Mouse (Mus musculus): Measurements from ENCODE around the gene Il21r. TPM values are rescaled to one million over a fixed set of nuclear protein-coding genes. Genes with fewer than 3 reads are reported as not detected.

The Il21r gene
- total RNA-seq, 2 experiments from 2014 or later: 1.2 to 1.4 TPM

- Histone ChIP-seq H3K4me3 (no peak overlapping the region), H3K27ac (no peak overlapping the region)
- intact Hi-C loops (cut with DNase I): no loop called here
- no peak for DNase-seq (ENCODE audit: extremely low spot score in 1 of 2, low spot score in 2 of 2)
- TF ChIP-seq CTCF (IDR thresholded peaks at IDR 0.05): no peak
Observed at GRCm38 (mm10) chr7:125577486-125578088, 25.6 kb upstream of the Il21r start.

GRCm38 (mm10) chr7:125578106-125578505, 25.1 kb upstream of the Il21r start:
- no peak for TF ChIP-seq CTCF (IDR thresholded peaks at IDR 0.05)
- intact Hi-C loops (cut with DNase I): no loop called here
- DNase-seq (ENCODE audit: extremely low spot score in 1 of 2, low spot score in 2 of 2): no peak
- no peak overlapping the region for H3K27ac ChIP-seq
- H3K4me3 ChIP-seq: no peak overlapping the region

DNA sequence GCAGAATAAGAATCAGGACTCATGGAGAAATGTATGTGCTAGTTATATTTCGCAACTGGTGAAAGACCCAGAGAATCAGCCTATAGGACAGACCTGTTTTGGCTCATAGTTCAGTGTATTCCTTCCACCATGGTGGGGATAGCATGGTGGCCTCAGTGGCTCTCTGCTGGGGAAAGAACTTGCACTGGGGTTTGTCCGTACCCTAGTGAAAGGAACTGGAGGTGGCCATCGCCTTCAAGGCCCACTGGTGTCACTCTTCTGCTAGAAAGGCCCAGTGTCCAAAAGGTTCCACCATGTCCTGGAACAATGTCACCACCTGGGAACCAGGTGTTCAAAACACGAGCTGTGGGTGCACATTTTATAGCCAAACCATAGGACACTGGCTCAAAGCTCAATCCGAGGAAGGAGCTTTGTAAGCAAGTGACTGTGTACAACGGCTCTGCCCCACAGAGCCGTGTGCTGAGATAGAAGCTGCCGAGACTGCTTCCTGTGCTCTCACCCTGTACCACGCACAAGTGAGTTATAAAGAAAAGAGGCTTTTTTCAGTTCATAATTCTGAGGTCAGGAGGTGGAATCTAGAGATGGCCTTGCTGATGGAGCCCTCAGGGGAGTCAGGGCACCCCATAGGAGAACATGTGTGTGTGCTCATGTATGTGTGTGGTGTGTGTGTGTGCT, 23.5 kb upstream of the Il21r start:
- no peak overlapping the region for H3K27ac ChIP-seq
- no peak for DNase-seq (ENCODE audit: extremely low spot score in 1 of 2, low spot score in 2 of 2)
- intact Hi-C loops (cut with DNase I): loop anchor here (5.0 kb wide), 1 partner anchor 58 kb away; no protein-coding TSS in a partner anchor
- TF ChIP-seq CTCF (IDR thresholded peaks at IDR 0.05): no peak
- H3K4me3 ChIP-seq: no peak overlapping the region

DNA sequence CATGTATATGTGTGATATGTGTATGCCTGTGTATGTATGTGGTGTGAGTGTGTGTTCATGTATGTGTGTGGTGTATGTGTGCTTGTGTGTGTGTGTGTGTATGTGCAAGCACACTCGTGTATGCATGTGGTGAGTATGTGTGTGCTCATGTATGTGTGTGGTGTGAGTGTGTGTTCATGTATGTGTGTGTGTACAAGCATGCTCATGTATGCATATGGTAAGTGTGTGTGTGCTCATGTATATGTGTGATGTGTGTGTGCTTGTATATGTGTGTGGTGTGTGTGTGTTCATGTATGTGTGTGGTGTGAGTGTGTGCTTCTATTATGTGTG, 23.0 kb upstream of the Il21r start:
- Histone ChIP-seq H3K4me3 (no peak overlapping the region), H3K27ac (no peak overlapping the region)
- no peak for TF ChIP-seq CTCF (IDR thresholded peaks at IDR 0.05)
- intact Hi-C loops (cut with DNase I): loop anchor here (5.0 kb wide), 1 partner anchor 57 kb away; no protein-coding TSS in a partner anchor
- no peak for DNase-seq (ENCODE audit: extremely low spot score in 1 of 2, low spot score in 2 of 2)

DNA sequence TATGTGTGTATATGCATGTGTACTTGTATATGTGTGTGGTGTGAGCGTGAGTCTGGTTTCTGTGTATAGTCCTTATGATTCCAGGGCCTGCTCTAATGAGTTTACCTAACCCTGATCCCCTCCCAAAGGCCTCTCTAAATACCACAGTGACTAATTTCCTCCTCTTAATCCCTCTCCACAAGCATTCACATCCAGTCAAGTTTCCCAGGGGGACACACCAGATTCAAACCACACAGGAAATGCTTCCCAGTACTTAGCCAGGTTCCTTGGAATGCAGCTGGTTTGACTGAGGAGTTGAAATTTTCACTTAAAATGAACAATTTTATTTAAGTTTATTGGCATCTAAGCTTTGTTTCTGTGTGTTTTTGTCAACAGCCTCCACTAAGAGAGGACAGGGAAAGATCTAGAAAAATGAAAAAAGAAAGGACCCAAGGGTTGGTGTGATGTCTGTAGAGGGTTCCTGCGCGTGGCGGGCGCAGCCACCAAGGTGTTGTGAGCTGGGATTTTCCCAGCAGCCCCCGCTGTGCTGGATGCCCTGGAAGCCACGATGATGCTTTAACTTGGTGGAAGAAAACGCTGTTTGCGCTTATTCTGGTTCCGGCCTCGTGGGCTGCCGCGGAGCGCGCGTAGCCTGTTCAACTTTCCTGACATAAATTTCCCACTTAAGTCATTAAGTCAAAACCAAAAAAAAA, 22.5 kb upstream of the Il21r start:
- no peak for DNase-seq (ENCODE audit: extremely low spot score in 1 of 2, low spot score in 2 of 2)
- H3K4me3 ChIP-seq: peak overlapping the region; percentile 58
- H3K27ac ChIP-seq: no peak overlapping the region; the same call in 1 of the 2 replicates
- intact Hi-C loops (cut with DNase I): loop anchor here (1.0 to 5.0 kb wide), 2 partner anchors 57 to 108 kb away; no protein-coding TSS in a partner anchor
- TF ChIP-seq CTCF (IDR thresholded peaks at IDR 0.05): no peak

GRCm38 (mm10) chr7:125581317-125581672, 21.9 kb upstream of the Il21r start:
- Histone ChIP-seq H3K4me3 (peak overlapping the region; percentile 58), H3K27ac (no peak overlapping the region; the same call in 1 of the 2 replicates)
- peak; percentile 87 to 93 for DNase-seq (ENCODE audit: extremely low spot score in 1 of 2, low spot score in 2 of 2)
- TF ChIP-seq CTCF (IDR thresholded peaks at IDR 0.05): peak; percentile 99
- intact Hi-C loops (cut with DNase I): loop anchor here (1.0 to 5.0 kb wide), 2 partner anchors 56 to 109 kb away; no protein-coding TSS in a partner anchor

DNA sequence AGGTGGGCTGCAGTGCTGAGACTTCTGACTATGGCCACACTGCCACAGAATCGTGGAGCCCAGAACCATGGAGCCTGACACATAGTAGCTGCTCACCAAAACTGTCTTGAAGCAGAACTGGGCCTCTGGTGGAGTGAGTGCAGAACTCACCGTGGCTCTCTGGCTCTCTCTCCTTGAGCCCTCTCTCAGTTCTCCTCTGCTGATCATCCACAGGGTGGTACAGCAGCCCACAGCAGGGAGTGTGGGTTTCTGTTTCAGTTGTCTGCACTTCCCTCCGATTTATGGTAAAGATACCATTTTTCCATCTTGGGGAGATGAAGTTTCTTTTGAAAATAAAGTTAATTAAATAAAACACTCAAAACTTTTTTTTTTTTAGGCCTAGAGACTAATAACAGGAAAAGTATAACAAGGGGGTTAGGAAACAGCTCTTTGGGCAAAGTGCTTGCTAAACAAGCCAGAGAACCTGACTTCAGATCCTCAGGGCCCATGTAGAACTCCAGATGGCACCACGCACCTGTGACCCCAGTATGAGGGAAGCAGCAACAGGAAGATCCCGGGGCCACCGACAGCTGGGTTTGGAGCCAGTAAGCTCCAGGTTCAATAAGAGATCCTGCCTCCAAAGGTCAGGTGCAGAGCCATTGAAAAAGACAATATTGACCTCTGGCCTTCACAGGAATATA, 19.8 kb upstream of the Il21r start:
- TF ChIP-seq CTCF (IDR thresholded peaks at IDR 0.05): no peak
- Histone ChIP-seq H3K27ac (no peak overlapping the region), H3K4me3 (no peak overlapping the region)
- DNase-seq (ENCODE audit: extremely low spot score in 1 of 2, low spot score in 2 of 2): no peak
- intact Hi-C loops (cut with DNase I): loop anchor here (5.0 kb wide), 1 partner anchor 54 kb away; no protein-coding TSS in a partner anchor

- intact Hi-C loops (cut with DNase I): loop anchor here (5.0 kb wide), 1 partner anchor 53 kb away; no protein-coding TSS in a partner anchor
- H3K27ac ChIP-seq: no peak overlapping the region
- no peak for DNase-seq (ENCODE audit: extremely low spot score in 1 of 2, low spot score in 2 of 2)
- H3K4me3 ChIP-seq: no peak overlapping the region
- no peak for TF ChIP-seq CTCF (IDR thresholded peaks at IDR 0.05)
Observed at GRCm38 (mm10) chr7:125584005-125584369, 19.2 kb upstream of the Il21r start.

DNA sequence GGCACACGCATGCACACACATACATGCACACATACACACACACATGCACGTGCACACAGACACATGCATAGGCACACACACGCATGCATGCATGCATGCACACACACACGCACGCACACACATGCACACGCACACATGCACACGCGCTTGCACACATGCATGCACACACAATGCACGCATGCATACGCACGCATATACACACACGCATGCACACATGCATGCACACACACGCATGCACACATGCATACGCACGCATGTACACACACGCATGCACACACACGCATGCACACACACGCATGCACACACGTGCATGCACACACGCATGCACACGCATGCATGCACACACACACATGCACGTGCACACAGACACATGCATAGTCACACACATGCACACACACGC, 16.9 kb upstream of the Il21r start:
- H3K27ac ChIP-seq: no peak overlapping the region
- DNase-seq (ENCODE audit: extremely low spot score in 1 of 2, low spot score in 2 of 2): no peak

DNA sequence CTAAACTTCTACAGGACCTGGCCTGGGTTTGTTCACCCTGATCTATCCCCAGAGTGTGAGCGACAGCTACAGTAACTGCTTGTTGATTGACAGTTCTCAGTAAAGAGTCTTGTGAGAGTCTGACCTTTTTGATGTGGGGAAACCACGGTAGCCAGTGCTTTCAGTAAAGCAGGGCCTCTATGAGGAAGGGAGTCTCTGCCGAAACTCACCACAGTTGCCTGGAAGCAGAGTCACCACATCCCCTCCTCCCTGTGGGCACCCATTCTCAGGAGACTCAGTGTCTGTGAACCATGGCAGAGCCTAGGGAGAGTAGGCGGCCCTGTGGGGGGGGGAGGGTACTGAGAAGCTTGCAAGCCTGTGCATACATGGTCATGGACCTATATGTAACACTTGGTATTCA, 14.5 kb upstream of the Il21r start:
- intact Hi-C loops (cut with DNase I): no loop called here
- H3K27ac ChIP-seq: no peak overlapping the region

More for the DNA sequence above, 16.9 kb upstream of the Il21r start:
- H3K4me3 ChIP-seq: no peak overlapping the region
- TF ChIP-seq CTCF (IDR thresholded peaks at IDR 0.05): no peak
- intact Hi-C loops (cut with DNase I): no loop called here

DNA sequence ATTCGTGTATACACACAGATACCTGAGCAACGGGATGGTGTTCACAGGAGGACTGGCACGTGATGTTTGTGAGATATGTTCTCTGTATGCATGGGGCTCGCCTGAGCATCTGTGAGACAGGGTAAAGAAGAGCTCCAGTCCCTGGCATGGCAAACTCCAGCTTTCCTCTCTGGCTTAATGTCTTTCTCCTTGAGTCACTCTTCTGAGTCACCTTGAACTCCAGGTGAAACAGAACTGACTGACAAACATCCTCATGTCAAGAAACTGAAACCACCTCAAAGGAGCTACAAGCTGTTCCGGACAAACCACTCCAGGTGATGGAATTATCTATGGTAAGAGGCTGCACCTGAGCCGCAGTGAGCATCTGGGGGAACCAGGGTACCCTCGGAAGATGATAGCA, 13.3 kb upstream of the Il21r start:
- intact Hi-C loops (cut with DNase I): no loop called here
- no peak for DNase-seq (ENCODE audit: extremely low spot score in 1 of 2, low spot score in 2 of 2)
- Histone ChIP-seq H3K4me3 (no peak overlapping the region), H3K27ac (no peak overlapping the region)
- no peak for TF ChIP-seq CTCF (IDR thresholded peaks at IDR 0.05)

More for the DNA sequence above, 14.5 kb upstream of the Il21r start:
- no peak for TF ChIP-seq CTCF (IDR thresholded peaks at IDR 0.05)
- DNase-seq (ENCODE audit: extremely low spot score in 1 of 2, low spot score in 2 of 2): no peak
- no peak overlapping the region for H3K4me3 ChIP-seq

GRCm38 (mm10) chr7:125593831-125594230, 9.4 kb upstream of the Il21r start:
- TF ChIP-seq CTCF (IDR thresholded peaks at IDR 0.05): no peak
- Histone ChIP-seq H3K4me3 (no peak overlapping the region), H3K27ac (no peak overlapping the region)
- intact Hi-C loops (cut with DNase I): no loop called here
- DNase-seq (ENCODE audit: extremely low spot score in 1 of 2, low spot score in 2 of 2): no peak

All from left cerebral cortex, adult 2 months (tissue).